Mouse (Mus musculus) limb, embryonic 14.5 days (tissue): ENCODE results near the gene Gpr108. TPM values are rescaled to one million over a fixed set of nuclear protein-coding genes. Genes with fewer than 3 reads are reported as not detected.

Experiments
- ATAC-seq: fragments of 200-750 bp; cut with Nextera tagmentation; 2 replicates; pipeline ENCODE4 v1.8.0; 2017; ENCODE audit warnings: low read depth, moderate number of reproducible peaks, moderate TSS enrichment; ENCODE audit not compliant: low FRiP score
- DNase-seq: peaks from one replicate; pipeline ENCODE4 v3.0.0-alpha.2; 2015; ENCODE audit warnings: low spot score
- H3K27ac ChIP-seq: fragments of 300-500 bp; sonication (generic); replicated peaks from 2 replicates; pipeline ENCODE4 v1.5.1; 2014; ENCODE audit warnings: low read depth, mild to moderate bottlenecking, low read length, moderate library complexity, mixed read lengths
- H3K27me3 ChIP-seq: fragments of 300-500 bp; sonication (generic); 2 replicates; pipeline ENCODE4 v1.6.1; 2014; ENCODE audit warnings: low read length, mixed read lengths; ENCODE audit not compliant: control insufficient read depth, insufficient read depth
- H3K36me3 ChIP-seq: fragments of 300-500 bp; sonication (generic); 2 replicates; pipeline ENCODE4 v1.6.1; 2014; ENCODE audit warnings: mild to moderate bottlenecking, low read length, moderate library complexity, mixed read lengths; ENCODE audit not compliant: control insufficient read depth, insufficient read depth
- H3K4me1 ChIP-seq: fragments of 300-500 bp; sonication (generic); 2 replicates; pipeline ENCODE4 v1.6.1; 2014; ENCODE audit warnings: antibody characterized with exemption, low read length, mixed read lengths; ENCODE audit not compliant: control insufficient read depth, insufficient read depth
- H3K4me2 ChIP-seq: fragments of 300-500 bp; sonication (generic); replicated peaks from 2 replicates; pipeline ENCODE4 v1.6.1; 2014; ENCODE audit warnings: low read depth, mild to moderate bottlenecking, low read length, moderate library complexity; ENCODE audit not compliant: severe bottlenecking
- H3K4me3 ChIP-seq: fragments of 300-500 bp; sonication (generic); replicated peaks from 2 replicates; pipeline ENCODE4 v1.5.1; 2014; ENCODE audit warnings: low read length
- H3K9ac ChIP-seq: fragments of 300-500 bp; sonication (generic); 2 replicates; pipeline ENCODE4 v1.6.1; 2014; ENCODE audit warnings: mild to moderate bottlenecking, low read depth, low read length, moderate library complexity; ENCODE audit not compliant: severe bottlenecking
- H3K9me3 ChIP-seq: fragments of 300-500 bp; sonication (generic); 2 replicates; pipeline ENCODE4 v1.6.1; 2016; ENCODE audit warnings: low read length; ENCODE audit not compliant: control insufficient read depth
- POLR2A ChIP-seq: fragments of 200-500 bp; IDR thresholded peaks from 2 replicates; pipeline ENCODE4 v1.8.0; 2012; ENCODE audit warnings: inconsistent platforms, mild to moderate bottlenecking, moderate library complexity, borderline replicate concordance; ENCODE audit not compliant: insufficient read depth, insufficient read length; ENCODE audit errors: extremely low read depth
- WGBS: fragments of 180-500 bp; shearing (Covaris S2); extraction: QIAGEN DNeasy Blood & Tissue Kit; methylation state at CpG from one replicate; pipeline ENCODE4 v1.1.7; 2014; 5-methylcytosine and 5-hydroxymethylcytosine counted together
- polyA plus RNA-seq, 2 experiments: library from polyadenylated mRNA; depleted of rRNA in 1 of 2; stranded (reverse) in 1 of 2; unstranded in 1 of 2; fragments of >200 nt; fragmentation: Nextera tagmentation in 1 of 2; extraction: Ambion mirVana in 1 of 2; gene quantifications; 2 replicates each; pipeline versions ENCODE4 v1.2.1 to v1.2.3; 2012 to 2014

The Gpr108 gene
- polyA plus RNA-seq, 2 experiments, result 36.4 to 39.6 TPM

GRCm38 (mm10) chr17:57249186-57250181 is 1.2 kb upstream of the Gpr108 start, which contains the start of gene Trip10:
Gene Trip10 (plus strand): TSS chr17:57249455.
- DNase-seq (peak; percentile 90), ATAC-seq (peak; percentile 39)
- Histone ChIP-seq H3K9me3 (no peaks in the 10 kb centered on the region), H3K27me3 (no peaks in the 10 kb centered on the region), H3K9ac (peak within 1 kb of the TSS; percentile 64), H3K36me3 (peaks cover 20% of the 10 kb centered on the region), H3K27ac (peak within 1 kb of the TSS; percentile 84), H3K4me3 (peak within 1 kb of the TSS; percentile 70), H3K4me1 (peaks cover 16% of the 10 kb centered on the region), H3K4me2 (peak within 1 kb of the TSS; percentile 86)
- peak; percentile 80; the same call in 1 of the 2 replicates for TF ChIP-seq POLR2A
- WGBS, result 1% methylated on average over 35 of the region's 52 CpGs

- Histone ChIP-seq H3K27ac (peak overlapping the region; percentile 84), H3K4me2 (peak overlapping the region; percentile 86), H3K9ac (peak overlapping the region; percentile 21; the same call in 1 of the 2 replicates), H3K36me3 (peaks cover 13% of the 10 kb centered on the region), H3K9me3 (no peaks in the 10 kb centered on the region), H3K27me3 (no peaks in the 10 kb centered on the region), H3K4me1 (peaks cover 16% of the 10 kb centered on the region), H3K4me3 (peak overlapping the region; percentile 70)
- ATAC-seq, result no peak
- TF ChIP-seq POLR2A, result no peak
- WGBS, result 9% methylated on average over 13 of the region's 13 CpGs
- DNase-seq, result no peak
Observed at GRCm38 (mm10) chr17:57248771-57249170, 525 bp upstream of the Gpr108 start.

- Histone ChIP-seq H3K27ac (peak overlapping the region; percentile 96), H3K36me3 (peaks cover 14% of the 10 kb centered on the region), H3K9me3 (no peaks in the 10 kb centered on the region), H3K4me1 (peaks cover 16% of the 10 kb centered on the region), H3K4me3 (peak overlapping the region; percentile 70), H3K4me2 (peak overlapping the region; percentile 86), H3K27me3 (no peaks in the 10 kb centered on the region), H3K9ac (peak overlapping the region; percentile 77)
- WGBS, result 1% methylated on average over 45 of the region's 46 CpGs
- DNase-seq (peak; percentile 99), ATAC-seq (peak; percentile 93)
- TF ChIP-seq POLR2A, result peak; percentile 47; the same call in 1 of the 2 replicates
Observed at GRCm38 (mm10) chr17:57247393-57248200, 649 bp downstream of the Gpr108 start.

GRCm38 (mm10) chr17:57246663-57247392 is 1.4 kb downstream of the Gpr108 start:
- DNase-seq, result peak; percentile 86
- TF ChIP-seq POLR2A, result no peak
- 3% methylated on average over 18 of the region's 18 CpGs for WGBS

More at GRCm38 (mm10) chr17:57246663-57247392, 1.4 kb downstream of the Gpr108 start:
- Histone ChIP-seq H3K9me3 (peaks cover 2% of the 10 kb centered on the region; the same call in 1 of the 2 replicates), H3K9ac (peak overlapping the region; percentile 77), H3K4me1 (peaks cover 16% of the 10 kb centered on the region), H3K4me2 (peak overlapping the region; percentile 56), H3K27me3 (no peaks in the 10 kb centered on the region), H3K4me3 (peak overlapping the region; percentile 63), H3K36me3 (peaks cover 21% of the 10 kb centered on the region), H3K27ac (peak overlapping the region; percentile 96)
- ATAC-seq, result no peak
